Mouse (Mus musculus) liver, embryonic 14.5 days (tissue): ENCODE measurements around the gene Nav2.

Experiments
- CTCF ChIP-seq: IDR thresholded peaks from 2 replicates; pipeline ENCODE4 v1.5.1; 2016; ENCODE audit warnings: antibody characterized with exemption, low read depth, control low read depth
- EP300 ChIP-seq: IDR thresholded peaks from 2 replicates; pipeline ENCODE4 v1.6.1; 2016; ENCODE audit warnings: antibody characterized with exemption, low read depth

GRCm38 (mm10) chr7:49492622-49493021 lies 584.1 kb downstream of the Nav2 start:
- no peak for TF ChIP-seq CTCF
- no peak for TF ChIP-seq EP300
